Mouse (Mus musculus): ENCODE results near the gene Prr13. TPM values are rescaled to one million over a fixed set of nuclear protein-coding genes. Genes with fewer than 3 reads are reported as not detected.

Prr13 gene
- 748 TPM for polyA plus RNA-seq (2017; shearing (Covaris generic))

DNA sequence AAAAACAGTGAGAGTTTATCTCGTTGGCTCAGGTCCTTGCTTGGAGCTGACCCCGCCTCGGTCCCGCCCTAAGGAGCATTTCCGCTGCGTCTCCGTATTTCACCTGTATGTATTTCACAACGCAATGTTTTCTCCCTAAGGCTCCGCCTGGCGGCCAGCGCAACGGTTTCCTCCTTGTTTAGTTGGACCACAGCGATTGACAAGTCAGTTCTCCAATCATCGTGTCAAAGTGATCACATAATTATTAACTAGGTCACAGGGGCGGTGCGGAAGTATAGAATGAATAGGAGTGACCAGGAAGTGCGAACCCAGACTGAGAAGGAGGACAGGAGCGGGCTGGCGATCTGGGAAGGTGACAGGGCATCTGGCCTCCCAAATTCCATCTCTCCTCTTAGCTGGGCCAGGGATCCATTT is at the start of gene Prr13:
Gene Prr13, plus strand, starts transcription at position 125 of the 414 bp plus-strand sequence.

DNA sequence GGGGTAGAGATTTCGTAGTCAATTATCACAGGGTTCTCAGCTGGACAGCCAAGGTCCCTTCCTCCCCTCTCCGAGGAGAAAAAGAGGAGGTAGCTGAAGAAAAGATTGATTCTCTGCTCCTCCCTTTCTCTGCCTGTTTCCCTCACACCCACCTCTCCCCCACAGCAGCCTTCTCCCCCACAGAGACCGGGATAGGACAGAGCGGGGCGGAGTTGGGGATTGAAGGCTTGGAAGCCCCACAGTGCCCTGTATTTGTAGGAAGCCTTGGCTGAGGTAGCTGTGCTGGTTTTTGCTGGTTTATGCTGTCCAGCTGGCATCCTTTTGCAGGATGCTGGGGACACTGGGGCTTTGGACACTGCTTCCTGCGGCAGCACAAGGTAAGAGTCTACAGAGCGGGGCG is 13.7 kb upstream of the Prr13 start, which contains the start of gene Amhr2:
Gene Amhr2, plus strand, starts transcription at position 222 of the 400 bp plus-strand sequence.

DNA sequence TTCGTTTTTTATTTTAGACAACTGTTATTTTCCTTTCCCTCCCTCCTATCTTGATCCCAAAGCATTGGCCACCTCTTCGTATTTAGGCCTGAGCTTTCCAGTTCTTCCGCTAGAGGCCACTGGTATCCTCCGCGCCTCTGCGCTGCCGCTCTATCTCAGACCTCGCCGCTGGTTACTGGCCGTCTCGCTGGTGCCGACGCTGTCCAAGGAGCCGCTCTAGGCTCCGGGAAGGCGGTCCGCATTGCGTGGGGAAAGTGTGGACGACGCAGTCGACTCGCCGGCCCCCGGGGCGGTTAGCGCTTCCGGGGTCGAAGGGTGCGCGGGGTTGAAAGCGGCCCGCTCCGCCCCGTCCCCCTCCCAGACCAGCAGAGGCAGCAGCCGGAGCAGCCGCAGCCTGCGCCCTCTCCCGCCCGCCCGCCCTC is 11.4 kb downstream of the Prr13 start, which contains the start of gene Pcbp2:
Gene Pcbp2, plus strand, starts transcription at position 357 of the 422 bp plus-strand sequence.

GRCm38 (mm10) chr15:102503447-102503846 is 44.6 kb downstream of the Prr13 start, which contains the start of gene Gm10337:
Gm10337 (plus strand) TSS chr15:102503722.

Other genes with a start within 250 kb of the Prr13 start
- gene Itgb7, start 227.1 kb upstream of the Prr13 start, polyA plus RNA-seq (2017; shearing (Covaris generic)) = 962 TPM
- 46.7 TPM for gene Rarg, start 201.5 kb upstream of the Prr13 start, polyA plus RNA-seq (2017; shearing (Covaris generic))
- gene Gm9918, start 188.5 kb upstream of the Prr13 start, polyA plus RNA-seq (2017; shearing (Covaris generic)) = not detected
- 82.2 TPM for gene Mfsd5, start 179.6 kb upstream of the Prr13 start, polyA plus RNA-seq (2017; shearing (Covaris generic))
- 3.0 TPM for gene Espl1, start 162.8 kb upstream of the Prr13 start, polyA plus RNA-seq (2017; shearing (Covaris generic))
- 582 TPM for gene Pfdn5, start 132.9 kb upstream of the Prr13 start, polyA plus RNA-seq (2017; shearing (Covaris generic))
- 99.5 TPM for gene Myg1, start 127.3 kb upstream of the Prr13 start, polyA plus RNA-seq (2017; shearing (Covaris generic))
- gene Aaas, start 108.3 kb upstream of the Prr13 start, polyA plus RNA-seq (2017; shearing (Covaris generic)) = 58.8 TPM
- gene Sp7, start 91.8 kb upstream of the Prr13 start, polyA plus RNA-seq (2017; shearing (Covaris generic)) = not detected
- 19.6 TPM for gene Sp1, start 52.9 kb upstream of the Prr13 start, polyA plus RNA-seq (2017; shearing (Covaris generic))
- not detected for gene Amhr2, start 13.7 kb upstream of the Prr13 start, polyA plus RNA-seq (2017; shearing (Covaris generic))
- gene Pcbp2, start 11.5 kb downstream of the Prr13 start, polyA plus RNA-seq (2017; shearing (Covaris generic)) = 119 TPM
- not detected for gene Gm10337, start 44.7 kb downstream of the Prr13 start, polyA plus RNA-seq (2017; shearing (Covaris generic))
- 11.1 TPM for gene Map3k12, start 58.0 kb downstream of the Prr13 start, polyA plus RNA-seq (2017; shearing (Covaris generic))
- gene Tarbp2, start 59.2 kb downstream of the Prr13 start, polyA plus RNA-seq (2017; shearing (Covaris generic)) = 55.5 TPM
- 4.6 TPM for gene Npff, start 65.9 kb downstream of the Prr13 start, polyA plus RNA-seq (2017; shearing (Covaris generic))
- not detected for gene Gm28047, start 166.0 kb downstream of the Prr13 start, polyA plus RNA-seq (2017; shearing (Covaris generic))
- gene Atf7, start 166.4 kb downstream of the Prr13 start, polyA plus RNA-seq (2017; shearing (Covaris generic)) = 46.8 TPM
- gene Atp5g2, start 213.3 kb downstream of the Prr13 start, polyA plus RNA-seq (2017; shearing (Covaris generic)) = 22.4 TPM